Mouse (Mus musculus) MEL (cell line): ENCODE results near the gene Ktn1. TPM values are rescaled to one million over a fixed set of nuclear protein-coding genes. Genes with fewer than 3 reads are reported as not detected.

Source experiments
- DNase-seq: peaks from one replicate; pipeline ENCODE4 v3.0.0; 2011; ENCODE audit warnings: low read depth, low spot score
- H3K27ac ChIP-seq: 2 replicates; pipeline ENCODE4 v1.5.1; 2012; ENCODE audit warnings: low read depth, mild to moderate bottlenecking, control low read depth, low read length, moderate library complexity; ENCODE audit not compliant: control insufficient read depth
- H3K27me3 ChIP-seq, 2 experiments: fragments of 150-350 bp in 1 of 2; sonication (generic) in 1 of 2; 2 replicates each; pipeline ENCODE4 v1.6.1; 2012; ENCODE audit warnings: low read length in 2 of 2, mild to moderate bottlenecking in 2 of 2, improper control_type of control experiment in 1 of 2, moderate library complexity in 1 of 2; ENCODE audit not compliant: insufficient read depth in 2 of 2, control insufficient read depth in 1 of 2
- H3K36me3 ChIP-seq, 2 experiments: 2 replicates each; pipeline ENCODE4 v1.6.1; 2012 to 2014; ENCODE audit warnings: low read length in 2 of 2, improper control_type of control experiment in 1 of 2, inconsistent platforms in 1 of 2, mild to moderate bottlenecking in 1 of 2; ENCODE audit not compliant: insufficient read depth in 2 of 2, control insufficient read depth in 1 of 2
- H3K4me1 ChIP-seq, 2 experiments: fragments of 150-350 bp in 1 of 2; sonication (generic) in 1 of 2; 2 replicates each; pipeline ENCODE4 v1.6.1; 2012; ENCODE audit warnings: low read length in 2 of 2, improper control_type of control experiment in 1 of 2, mild to moderate bottlenecking in 1 of 2; ENCODE audit not compliant: insufficient read depth in 2 of 2, control insufficient read depth in 1 of 2
- H3K4me3 ChIP-seq, 2 experiments: fragments of 150-350 bp in 1 of 2; sonication (generic) in 1 of 2; 2 replicates each; pipeline ENCODE4 v1.5.1; 2012; ENCODE audit warnings: low read depth in 2 of 2, low read length in 2 of 2, mild to moderate bottlenecking in 2 of 2, moderate library complexity in 2 of 2, control low read depth in 1 of 2, improper control_type of control experiment in 1 of 2; ENCODE audit not compliant: control insufficient read depth in 1 of 2, insufficient read depth in 1 of 2
- H3K79me2 ChIP-seq: 2 replicates; pipeline ENCODE4 v1.6.1; 2012; ENCODE audit warnings: mild to moderate bottlenecking, low read length, moderate library complexity; ENCODE audit not compliant: control insufficient read depth, poor library complexity, insufficient read depth
- H3K9ac ChIP-seq: 2 replicates; pipeline ENCODE4 v1.6.1; 2012; ENCODE audit warnings: low read depth, mild to moderate bottlenecking, control low read depth, low read length, moderate library complexity; ENCODE audit not compliant: control insufficient read depth, poor library complexity, severe bottlenecking
- H3K9me3 ChIP-seq: fragments of 150-350 bp; sonication (generic); replicated peaks from 2 replicates; pipeline ENCODE4 v1.6.1; 2012; ENCODE audit warnings: mild to moderate bottlenecking, low read length, improper control_type of control experiment, moderate library complexity; ENCODE audit not compliant: insufficient read depth
- BHLHE40 ChIP-seq: IDR thresholded peaks from 2 replicates; pipeline ENCODE4 v1.6.1; 2012; ENCODE audit warnings: low read depth, mild to moderate bottlenecking, inconsistent platforms, low read length, improper control_type of control experiment, borderline replicate concordance
- CHD2 ChIP-seq: IDR thresholded peaks from 2 replicates; pipeline ENCODE4 v1.6.1; 2011; ENCODE audit warnings: low read length, improper control_type of control experiment
- E2F4 ChIP-seq: IDR thresholded peaks from 2 replicates; pipeline ENCODE4 v1.6.1; 2011; ENCODE audit warnings: low read depth, low read length, improper control_type of control experiment, borderline replicate concordance
- EP300 ChIP-seq, 2 experiments: IDR thresholded peaks; 2 replicates each; pipeline ENCODE4 v1.6.1; 2011; ENCODE audit warnings: improper control_type of control experiment in 2 of 2, low read length in 2 of 2, low read depth in 1 of 2, mild to moderate bottlenecking in 1 of 2
- ETS1 ChIP-seq: IDR thresholded peaks from 2 replicates; pipeline ENCODE4 v1.6.1; 2012; ENCODE audit warnings: low read depth, mild to moderate bottlenecking, inconsistent platforms, low read length, improper control_type of control experiment, moderate library complexity
- GABPA ChIP-seq: IDR thresholded peaks from 2 replicates; pipeline ENCODE4 v1.6.1; 2012; ENCODE audit warnings: low read depth, mild to moderate bottlenecking, inconsistent platforms, low read length, improper control_type of control experiment, moderate library complexity
- GATA1 ChIP-seq: IDR thresholded peaks from 2 replicates; pipeline ENCODE4 v1.6.1; 2011; ENCODE audit warnings: low read depth, low read length, improper control_type of control experiment
- HCFC1 ChIP-seq: IDR thresholded peaks from 2 replicates; pipeline ENCODE4 v1.6.1; 2012; ENCODE audit warnings: low read depth, mild to moderate bottlenecking, inconsistent platforms, low read length, improper control_type of control experiment, moderate library complexity
- MAFK ChIP-seq: IDR thresholded peaks from 2 replicates; pipeline ENCODE4 v1.6.1; 2011; ENCODE audit warnings: low read depth, mild to moderate bottlenecking, low read length, improper control_type of control experiment, borderline replicate concordance
- MAX ChIP-seq: IDR thresholded peaks from 2 replicates; pipeline ENCODE4 v1.6.1; 2011; ENCODE audit warnings: low read length, improper control_type of control experiment
- MAZ ChIP-seq: IDR thresholded peaks from 2 replicates; pipeline ENCODE4 v1.6.1; 2012; ENCODE audit warnings: low read depth, mild to moderate bottlenecking, inconsistent platforms, low read length, improper control_type of control experiment
- MXI1 ChIP-seq: IDR thresholded peaks from 2 replicates; pipeline ENCODE4 v1.6.1; 2011; ENCODE audit warnings: mild to moderate bottlenecking, low read depth, low read length, improper control_type of control experiment
- NELFE ChIP-seq: IDR thresholded peaks from 2 replicates; pipeline ENCODE4 v1.6.1; 2011; ENCODE audit warnings: low read depth, low read length, improper control_type of control experiment
- NRF1 ChIP-seq: IDR thresholded peaks from 2 replicates; pipeline ENCODE4 v1.6.1; 2014; ENCODE audit warnings: low read depth, mild to moderate bottlenecking, inconsistent platforms, low read length, improper control_type of control experiment, moderate library complexity; ENCODE audit not compliant: poor library complexity, insufficient read depth, severe bottlenecking
- POLR2A ChIP-seq, 2 experiments: IDR thresholded peaks; 2 replicates each; pipeline ENCODE4 v1.6.1; 2011 to 2012; ENCODE audit warnings: low read length in 2 of 2, mild to moderate bottlenecking in 2 of 2, control low read depth in 1 of 2, improper control_type of control experiment in 1 of 2, low read depth in 1 of 2, moderate library complexity in 1 of 2; ENCODE audit not compliant: control insufficient read depth in 1 of 2, insufficient read depth in 1 of 2, poor library complexity in 1 of 2
- POLR2AphosphoS2 ChIP-seq: IDR thresholded peaks from 2 replicates; pipeline ENCODE4 v1.6.1; 2011; ENCODE audit warnings: low read length, improper control_type of control experiment
- POLR2AphosphoS5 ChIP-seq: IDR thresholded peaks from 2 replicates; pipeline ENCODE4 v1.6.1; 2012; ENCODE audit warnings: low read depth, borderline replicate concordance, mild to moderate bottlenecking, inconsistent platforms, low read length, moderate library complexity, mixed read lengths
- RAD21 ChIP-seq: IDR thresholded peaks from 2 replicates; pipeline ENCODE4 v1.6.1; 2011; ENCODE audit warnings: mild to moderate bottlenecking, low read depth, low read length, improper control_type of control experiment
- RCOR1 ChIP-seq: IDR thresholded peaks from 2 replicates; pipeline ENCODE4 v1.6.1; 2012; ENCODE audit warnings: low read depth, mild to moderate bottlenecking, inconsistent platforms, low read length, improper control_type of control experiment
- SMC3 ChIP-seq: IDR thresholded peaks from 2 replicates; pipeline ENCODE4 v1.6.1; 2011; ENCODE audit warnings: low read depth, low read length, improper control_type of control experiment
- TBP ChIP-seq: IDR thresholded peaks from 2 replicates; pipeline ENCODE4 v1.8.0; 2011; ENCODE audit warnings: low read depth, low read length, improper control_type of control experiment
- TCF12 ChIP-seq: IDR thresholded peaks from 2 replicates; pipeline ENCODE4 v1.6.1; 2014; ENCODE audit warnings: low read depth, mild to moderate bottlenecking, inconsistent platforms, low read length, improper control_type of control experiment, moderate library complexity
- ZC3H11A ChIP-seq: IDR thresholded peaks from 2 replicates; pipeline ENCODE4 v1.6.1; 2012; ENCODE audit warnings: low read depth, mild to moderate bottlenecking, inconsistent platforms, low read length, improper control_type of control experiment
- ZKSCAN1 ChIP-seq: IDR thresholded peaks from 2 replicates; pipeline ENCODE4 v1.6.1; 2012; ENCODE audit warnings: low read depth, mild to moderate bottlenecking, inconsistent platforms, low read length, improper control_type of control experiment, moderate library complexity
- polyA plus RNA-seq, 2 experiments: library from polyadenylated mRNA; stranded (reverse) in 1 of 2; unstranded in 1 of 2; fragments of >175 nt in 1 of 2; fragments of >200 nt in 1 of 2; gene quantifications; 2 replicates each; pipeline versions ENCODE4 v1.2.1 to v1.2.4; 2012; ENCODE audit warnings: low replicate concordance in 2 of 2, low read depth in 1 of 2; ENCODE audit not compliant: insufficient read length in 2 of 2, insufficient read depth in 1 of 2, missing spikeins in 1 of 2
- total RNA-seq: library from RNA; depleted of rRNA; stranded (reverse); fragments of 300-350 nt; gene quantifications from 2 replicates; pipeline ENCODE4 v1.2.3, GENCODE M21; 2012

Gene Ktn1
- total and polyA plus RNA-seq, 3 experiments, result 27.0 to 168 (median 40.3) TPM

DNA sequence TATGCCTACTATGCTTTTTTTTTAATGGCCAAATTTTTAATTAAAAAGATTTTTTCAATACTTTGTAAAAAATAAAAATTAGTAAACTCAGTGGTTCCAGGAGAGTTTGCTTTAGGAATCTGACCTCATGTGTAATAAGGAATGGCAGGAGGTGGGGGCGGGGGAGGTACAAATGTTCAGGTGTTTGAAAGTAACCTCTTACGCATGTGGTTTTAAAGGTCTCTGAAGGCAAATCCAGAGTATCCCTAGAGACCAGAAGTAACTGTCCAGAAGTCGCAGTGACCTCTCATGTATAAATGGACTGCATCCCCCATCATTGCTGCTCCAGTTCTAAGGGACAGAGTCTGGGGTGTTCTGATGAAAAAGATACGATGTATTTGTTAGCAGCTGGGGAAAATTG, 3.0 kb downstream of the Ktn1 start:
- no peak for DNase-seq
- Histone ChIP-seq H3K4me3 (no peak overlapping the region), H3K27me3 (no peaks in the 10 kb centered on the region), H3K79me2 (peaks cover 25% of the 10 kb centered on the region), H3K9ac (no peak overlapping the region), H3K36me3 (peaks cover 5 to 15% of the 10 kb centered on the region in 2 experiments), H3K9me3 (no peaks in the 10 kb centered on the region), H3K4me1 (peaks cover 3 to 7% of the 10 kb centered on the region in 2 experiments; a peak in 3 of 4 replicates), H3K27ac (no peak overlapping the region)
- TF ChIP-seq MXI1, result no peak
- no peak for TF ChIP-seq RCOR1
- no peak for TF ChIP-seq NELFE
- TF ChIP-seq ETS1, result no peak
- TF ChIP-seq MAX, result no peak
- TF ChIP-seq MAZ, result no peak
- TF ChIP-seq POLR2A (IDR thresholded peaks at IDR 0.05; ENCODE audit: control insufficient read depth in 1 of 2, insufficient read depth in 1 of 2, low read depth in 1 of 2, low read length in 2 of 2, poor library complexity in 1 of 2), result no peak
- no peak for TF ChIP-seq TCF12
- no peak for TF ChIP-seq SMC3
- TF ChIP-seq TBP, result no peak
- TF ChIP-seq MAFK, result no peak
- TF ChIP-seq EP300 (IDR thresholded peaks at IDR 0.05; ENCODE audit: low read depth in 1 of 2, low read length in 2 of 2), result no peak
- TF ChIP-seq GATA1, result no peak
- no peak for TF ChIP-seq RAD21
- TF ChIP-seq CHD2, result no peak

DNA sequence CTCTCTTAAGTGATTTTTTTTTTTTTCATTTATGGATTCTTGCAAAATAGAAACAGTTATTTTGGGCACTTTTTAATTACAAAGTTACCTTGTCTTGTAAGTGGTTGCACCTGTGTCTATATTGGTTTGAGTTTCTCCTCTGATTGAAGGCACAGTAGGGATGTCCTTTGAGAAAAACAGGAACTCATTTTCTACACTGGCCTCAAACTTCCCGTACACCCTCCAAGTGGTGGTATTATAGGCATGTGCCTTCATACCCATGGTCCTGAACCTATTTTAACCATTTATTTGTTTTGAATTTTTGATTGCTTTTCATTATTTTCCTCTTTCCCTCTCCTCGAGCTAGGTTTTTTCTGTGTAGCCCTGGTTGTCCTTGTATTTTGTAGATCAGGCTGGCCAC, 7.2 kb downstream of the Ktn1 start:
- H3K27ac ChIP-seq, result no peak overlapping the region
- no peak for DNase-seq
- H3K9me3 ChIP-seq, result no peaks in the 10 kb centered on the region
- peaks cover 1 to 2% of the 10 kb centered on the region in 2 experiments; a peak in 1 of 4 replicates for H3K4me1 ChIP-seq
- H3K79me2 ChIP-seq, result peaks cover 28% of the 10 kb centered on the region
- no peak overlapping the region for H3K4me3 ChIP-seq
- peaks cover 5 to 8% of the 10 kb centered on the region in 2 experiments for H3K36me3 ChIP-seq
- H3K27me3 ChIP-seq, result no peaks in the 10 kb centered on the region
- no peak for TF ChIP-seq BHLHE40
- TF ChIP-seq ZKSCAN1, result no peak
- TF ChIP-seq NRF1, result no peak
- TF ChIP-seq ZC3H11A, result no peak
- no peak for TF ChIP-seq NELFE
- no peak for TF ChIP-seq POLR2AphosphoS5
- no peak for TF ChIP-seq GATA1
- no peak for TF ChIP-seq HCFC1
- no peak for TF ChIP-seq MAZ
- TF ChIP-seq E2F4, result no peak
- TF ChIP-seq MAFK, result no peak
- TF ChIP-seq POLR2AphosphoS2, result no peak
- no peak for TF ChIP-seq SMC3
- TF ChIP-seq POLR2A (IDR thresholded peaks at IDR 0.05; ENCODE audit: control insufficient read depth in 1 of 2, insufficient read depth in 1 of 2, low read depth in 1 of 2, low read length in 2 of 2, poor library complexity in 1 of 2), result no peak
- no peak for TF ChIP-seq GABPA
- TF ChIP-seq, all 39 proteins: peak for 0
- H3K9ac ChIP-seq, result no peak overlapping the region
